Mouse (Mus musculus) heart, adult 8-10 months (tissue): ENCODE results near the gene Cpox. TPM values are rescaled to one million over a fixed set of nuclear protein-coding genes. Genes with fewer than 3 reads are reported as not detected.

Source experiments
- DNase-seq: peaks from one replicate; pipeline ENCODE4 v3.0.0; 2022; ENCODE audit warnings: low spot score
- microRNA-seq: library from miRNA; unstranded; fragments of <30 nt; microRNA quantifications from one replicate; pipeline ENCODE4 v1.2.0, GENCODE M21; 2022
- total RNA-seq, 4 experiments: library from RNA; stranded (reverse); gene quantifications; 2 replicates each; pipeline ENCODE4 v1.2.4; 2022

Gene Cpox
- total RNA-seq, 4 experiments from 2014 or later, result 39.1 to 46.8 (median 41.3) TPM

- peak; percentile 13 for DNase-seq
These were observed 81.2 kb downstream of the Cpox start for GRCm38 (mm10) chr16:58751314-58751713.

GRCm38 (mm10) chr16:58756191-58756590, 86.1 kb downstream of the Cpox start:
- no peak for DNase-seq

GRCm38 (mm10) chr16:58763076-58763475, 93.0 kb downstream of the Cpox start, which contains the start of gene Olfr172:
Gene Olfr172 (minus strand): TSS chr16:58763176.
- DNase-seq, result no peak

Small RNA genes within 50 kb of the gene (microRNA-seq; reads per million reads assigned to microRNA genes)
- gene Gm27564, result not detected

Other genes starting within 250 kb of the Cpox start
- 10 to 100 TPM; 38.1 to 49.1 (median 44.8) TPM for gene St3gal6, start 146.0 kb upstream of the Cpox start, total RNA-seq
- gene Gm813, start 53.3 kb upstream of the Cpox start, total RNA-seq, result not detected
- not detected for gene E330017A01Rik, start 31.6 kb upstream of the Cpox start, total RNA-seq
- not detected for gene Gpr15, start 48.8 kb downstream of the Cpox start, total RNA-seq
- gene Cldnd1, start 57.6 kb downstream of the Cpox start, total RNA-seq, result 10 to 100 TPM; 48.4 to 52.1 (median 49.0) TPM
- not detected for gene Olfr172, start 92.9 kb downstream of the Cpox start, total RNA-seq
- not detected for gene Olfr173, start 130.0 kb downstream of the Cpox start, total RNA-seq
- not detected for gene Olfr175-ps1, start 156.5 kb downstream of the Cpox start, total RNA-seq
- not detected for gene Olfr177, start 204.5 kb downstream of the Cpox start, total RNA-seq
- gene Olfr178, start 221.8 kb downstream of the Cpox start, total RNA-seq, result not detected